Mouse (Mus musculus) layer of hippocampus, postnatal 25 days (tissue): Measurements from ENCODE around the gene Tmem121. TPM values are rescaled to one million over a fixed set of nuclear protein-coding genes. Genes with fewer than 3 reads are reported as not detected.

ENCODE experiments used
- DNase-seq, 2 experiments: peaks; one replicate each; pipeline ENCODE4 v3.0.0; 2022; ENCODE audit warnings: mixed read lengths in 2 of 2, low spot score in 1 of 2; ENCODE audit errors: extremely low spot score in 1 of 2
- total RNA-seq, 2 experiments: library from RNA; stranded (reverse); gene quantifications; 2 replicates each; pipeline ENCODE4 v1.2.3; 2021

The Tmem121 gene
- total RNA-seq: 10 to 100 TPM; 22.6 to 23.3 TPM

DNA sequence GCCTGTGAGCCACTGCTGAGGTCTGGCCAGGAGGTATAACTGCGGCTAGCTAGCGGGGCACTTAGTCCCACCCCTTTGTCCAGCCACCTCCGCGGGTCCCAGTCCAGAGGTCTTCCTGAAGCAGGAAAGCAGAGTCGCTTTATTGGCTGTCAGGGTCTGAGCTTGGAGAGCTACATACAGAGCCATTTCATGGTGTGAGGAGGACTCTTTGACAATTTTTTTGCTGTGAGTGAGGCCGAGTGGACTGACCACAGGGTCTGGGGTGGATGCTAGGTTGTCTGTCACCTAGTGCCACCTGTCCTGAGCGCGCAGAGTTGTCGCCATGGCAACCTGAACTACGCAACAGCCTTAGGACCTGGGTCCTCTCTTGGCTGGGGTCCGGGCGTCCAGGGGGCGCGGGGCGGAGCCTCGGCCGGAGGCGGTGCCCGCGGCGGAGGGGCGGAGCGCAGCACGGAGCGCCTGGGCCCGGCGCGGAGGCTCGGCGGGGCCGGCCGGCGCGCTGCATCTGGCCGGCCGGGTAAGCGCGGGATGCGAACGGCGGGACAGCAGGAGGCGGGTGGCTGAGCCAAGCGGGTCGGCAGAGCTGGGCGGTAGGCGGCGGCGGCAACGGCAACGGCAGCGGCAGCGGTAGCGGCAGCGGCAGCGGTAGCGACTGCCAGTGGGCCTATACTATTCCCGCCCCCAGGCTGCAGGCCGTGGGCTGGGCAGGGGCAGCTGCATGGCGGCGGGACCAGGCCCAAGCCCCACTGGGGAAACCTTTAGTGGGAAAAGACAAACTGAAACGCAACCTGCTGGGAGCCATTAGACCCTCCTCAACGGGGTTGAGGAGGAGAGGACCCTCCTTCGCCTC lies at the start of gene Tmem121:
Tmem121 (plus strand) TSS at position 489 of the 850 bp plus-strand sequence.
- DNase-seq: peak in 1 of 2 experiments; percentile 54

DNA sequence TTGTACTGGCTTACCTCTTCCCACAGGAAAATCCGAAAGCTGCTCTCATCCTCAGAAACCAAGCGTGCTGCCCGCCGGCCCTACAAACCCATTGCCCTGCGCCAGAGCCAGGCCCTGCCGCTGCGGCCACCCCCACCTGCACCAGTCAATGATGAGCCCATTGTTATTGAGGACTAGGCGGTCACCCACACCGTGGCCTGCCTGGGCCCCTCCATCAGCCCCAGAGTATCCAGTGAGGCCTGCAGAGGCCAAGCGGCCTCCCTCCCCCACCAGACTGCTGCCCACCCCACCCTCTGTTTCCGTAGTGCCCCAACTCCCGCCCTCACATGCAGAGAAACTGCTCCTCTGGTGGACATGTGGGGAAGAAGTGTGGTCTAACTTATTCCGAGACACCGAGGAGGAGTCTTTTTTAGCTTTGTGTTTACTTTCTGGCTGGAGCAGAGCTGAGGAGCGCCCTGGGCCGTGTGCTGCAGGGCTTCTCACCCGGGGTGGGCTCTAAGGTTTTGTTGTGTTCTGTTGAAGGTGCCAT lies 49.2 kb upstream of the Tmem121 start:
- DNase-seq: no peak

DNA sequence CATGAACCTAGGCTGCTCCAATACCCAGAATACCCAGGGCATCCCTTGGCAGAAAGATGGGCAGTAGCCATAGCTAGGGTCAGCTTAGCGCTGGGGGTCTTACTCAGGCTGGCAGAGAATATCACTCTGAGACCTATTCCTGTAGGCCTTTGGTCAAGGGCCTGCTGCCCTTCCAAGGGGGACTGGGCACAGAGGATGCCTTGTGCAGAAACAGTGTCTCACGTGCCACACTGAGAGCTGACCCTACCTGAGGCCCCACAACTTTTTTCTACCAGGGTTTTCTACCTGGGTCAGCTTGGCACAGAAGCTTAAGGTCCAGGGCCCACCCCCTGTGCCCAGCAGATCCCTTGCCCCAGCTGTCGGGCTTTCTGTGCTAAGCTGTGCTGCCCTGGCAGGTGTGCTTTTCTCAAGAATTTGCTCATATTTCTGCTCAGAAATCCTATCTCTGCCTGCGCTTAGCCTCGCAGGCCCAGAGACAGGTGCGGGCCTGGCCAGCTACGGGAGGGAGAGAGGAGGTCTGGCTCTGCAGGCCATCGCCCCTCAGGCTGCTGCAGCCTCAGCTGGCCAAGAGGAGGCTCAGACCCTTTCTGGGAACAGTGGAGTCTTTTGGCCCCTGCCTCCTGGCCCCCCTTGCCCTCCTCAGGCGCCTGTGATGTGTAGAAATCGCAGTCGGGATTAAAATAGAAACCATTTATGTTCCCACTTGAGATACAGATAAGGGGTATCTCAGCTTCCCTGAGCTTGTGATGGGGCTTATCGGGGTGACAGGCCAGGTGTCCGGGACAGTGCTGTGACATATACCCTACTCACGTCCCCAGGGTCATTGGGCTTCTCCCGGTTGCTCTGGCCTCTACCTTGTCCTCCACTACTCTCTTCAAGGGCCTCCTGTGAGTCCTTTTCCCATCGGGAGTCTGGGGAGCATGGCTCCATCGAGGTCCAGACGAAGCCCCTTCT lies 48.2 kb upstream of the Tmem121 start:
- DNase-seq: no peak

DNA sequence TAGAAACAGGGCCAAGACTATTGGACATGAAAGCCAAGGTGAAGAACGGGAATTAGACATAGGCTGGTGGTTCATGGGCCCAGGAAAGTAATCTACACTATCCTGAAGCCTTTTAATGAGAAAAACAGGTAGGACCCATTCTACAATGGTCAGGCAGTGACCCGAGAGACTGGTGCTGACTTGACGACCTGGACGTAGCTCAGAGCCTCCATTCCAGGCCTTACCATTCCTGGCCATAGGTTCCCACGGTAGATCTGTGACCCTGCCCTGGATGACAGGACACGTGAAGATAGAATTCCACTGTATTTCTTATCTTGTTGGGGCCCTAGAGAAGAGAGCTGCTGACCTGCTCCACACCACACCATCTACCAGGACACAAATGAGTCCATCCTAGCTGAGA lies 47.4 kb upstream of the Tmem121 start:
- DNase-seq: no peak

DNA sequence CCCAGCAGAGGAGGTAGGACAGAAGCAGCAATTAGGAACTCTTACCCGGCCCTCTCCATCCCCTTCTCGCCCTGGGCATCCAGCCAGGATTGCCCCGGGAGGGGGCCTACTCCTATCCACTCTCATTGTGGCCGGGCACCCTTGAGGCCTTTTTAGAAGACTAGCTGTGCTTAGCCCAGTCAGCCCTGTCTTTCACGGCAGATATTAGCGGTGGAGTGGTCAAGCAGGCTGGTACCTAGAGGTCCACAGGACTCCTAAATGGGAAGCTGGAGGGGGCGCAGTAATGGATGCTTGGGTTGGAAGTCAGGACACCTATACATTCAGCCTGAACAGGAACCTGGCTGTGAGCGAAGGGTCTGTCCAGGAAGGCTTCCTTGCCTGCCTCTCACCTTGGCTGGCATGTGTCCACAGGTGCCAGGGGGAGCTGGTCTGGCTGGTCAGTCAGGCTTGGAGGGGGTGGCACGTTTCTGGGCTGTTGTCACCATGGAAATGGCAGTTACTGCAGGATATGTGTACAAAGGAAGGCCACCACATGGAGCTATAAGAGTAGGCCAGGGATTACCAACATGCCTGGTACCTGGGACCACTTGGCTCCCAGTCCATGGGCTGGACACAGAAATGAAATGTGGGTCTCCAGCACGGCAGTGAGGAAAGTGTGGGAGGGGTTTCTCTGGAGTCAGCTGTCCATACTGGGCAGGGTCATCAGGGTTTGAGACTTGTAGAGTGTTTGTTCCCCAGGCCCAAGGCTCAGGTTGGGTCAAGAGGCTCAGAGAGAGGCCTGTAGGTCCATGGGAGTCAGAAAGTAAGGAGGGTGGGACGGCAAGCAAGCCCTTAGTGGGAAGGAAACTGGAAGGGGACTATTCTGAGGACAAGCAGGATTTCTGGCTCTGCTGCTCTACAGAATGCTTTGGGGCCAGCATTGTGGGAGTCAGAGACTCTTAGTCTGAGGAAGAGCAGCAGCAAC lies 46.5 kb upstream of the Tmem121 start:
- no peak for DNase-seq

DNA sequence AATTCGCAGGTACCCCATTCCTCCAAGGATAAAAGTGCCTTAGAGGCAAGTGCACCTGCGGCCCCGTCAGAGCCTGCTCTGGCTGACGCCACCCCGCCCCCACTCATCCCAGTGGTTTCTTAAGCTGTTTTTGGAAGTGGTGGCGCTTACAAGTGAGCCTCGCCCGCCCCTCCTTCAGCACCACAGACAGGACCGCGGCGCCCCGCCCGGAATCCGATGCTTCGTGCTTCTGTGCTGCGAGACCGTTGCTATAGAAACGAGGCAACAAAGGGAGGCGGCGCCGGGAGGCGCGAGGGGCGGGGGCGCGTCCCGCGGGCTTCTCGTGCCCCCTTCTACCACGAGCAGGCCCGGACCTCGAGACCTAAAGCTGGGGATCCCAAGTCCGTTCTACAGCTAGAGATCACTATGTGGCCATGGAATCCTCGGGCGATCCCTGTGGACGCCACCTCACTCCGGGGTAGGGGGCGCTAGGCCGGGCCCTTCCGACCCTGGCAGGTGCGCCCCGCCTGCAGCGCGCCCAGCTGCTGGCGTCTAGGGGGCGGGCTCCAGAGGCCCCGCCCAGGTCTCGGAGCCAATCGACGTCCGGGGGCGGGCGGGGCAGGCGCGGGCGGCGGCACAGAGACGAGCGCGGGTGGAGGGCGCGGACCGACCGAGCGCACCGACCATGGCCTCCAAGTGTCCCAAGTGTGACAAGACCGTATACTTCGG lies 45.7 kb upstream of the Tmem121 start, which contains the start of gene Crip2:
Crip2 (plus strand) TSS at position 329 of the 708 bp plus-strand sequence.
- peak; percentile 74 to 94 for DNase-seq

DNA sequence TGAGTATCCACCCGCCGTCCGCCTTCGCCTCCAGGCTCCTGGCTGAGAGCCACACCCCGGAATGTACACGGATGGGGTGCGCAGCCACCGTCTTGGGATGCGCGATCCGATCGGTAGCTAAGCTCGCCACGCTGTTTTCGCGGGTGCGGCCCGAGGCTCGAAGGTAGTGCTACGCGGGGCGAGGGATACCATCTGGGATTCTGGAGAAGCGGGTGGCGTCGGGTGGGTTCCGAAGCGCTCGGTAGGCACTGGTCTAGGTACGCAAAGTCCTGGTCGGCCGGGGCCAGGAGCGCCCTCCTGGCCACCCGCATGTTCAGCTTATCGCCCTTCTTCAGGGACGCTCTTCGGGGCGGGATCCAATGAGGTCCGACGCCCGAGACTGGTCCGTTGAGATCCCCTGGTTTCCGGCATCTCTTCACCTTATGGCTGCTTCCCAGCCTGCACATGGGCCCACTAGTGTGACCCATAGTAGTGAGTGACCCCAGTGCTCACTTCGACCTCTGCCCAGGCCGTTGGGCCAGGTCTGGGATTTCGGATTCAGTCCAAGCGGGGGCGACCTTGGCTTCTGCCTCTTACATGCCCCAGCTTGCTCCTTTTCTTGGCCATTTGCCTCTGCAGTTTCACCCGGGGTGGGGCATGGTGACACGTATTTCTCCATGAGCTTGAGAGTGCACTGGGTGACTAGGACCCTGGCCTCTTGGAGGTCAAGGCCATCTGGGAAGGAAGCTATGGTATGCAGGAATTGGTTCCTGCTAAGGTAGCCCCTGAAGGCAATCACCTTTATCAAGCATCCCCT lies 44.9 kb upstream of the Tmem121 start:
- DNase-seq: no peak

DNA sequence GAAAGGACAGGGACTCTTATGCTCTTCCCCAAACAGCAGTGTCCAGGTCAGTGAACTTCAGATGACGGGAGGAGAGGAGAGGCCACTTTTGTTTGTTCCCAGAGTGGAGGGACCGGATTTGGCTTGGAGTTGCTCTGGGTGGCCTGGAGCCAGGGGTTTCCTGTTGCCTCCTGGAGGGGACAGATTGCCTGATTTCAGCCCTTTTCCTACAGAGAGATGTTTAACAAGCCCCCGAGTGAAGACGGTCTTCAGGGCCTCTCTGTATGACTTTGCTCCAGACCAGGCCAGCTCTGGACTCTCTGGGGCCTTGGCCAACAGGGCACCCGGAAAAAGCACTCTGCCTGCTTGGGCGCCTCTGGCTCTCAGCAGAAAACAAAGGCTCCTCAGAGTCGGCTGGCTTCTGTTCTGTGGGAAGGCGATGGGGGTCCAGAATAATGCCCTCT lies 44.2 kb upstream of the Tmem121 start:
- peak in 1 of 2 experiments; percentile 31 for DNase-seq

DNA sequence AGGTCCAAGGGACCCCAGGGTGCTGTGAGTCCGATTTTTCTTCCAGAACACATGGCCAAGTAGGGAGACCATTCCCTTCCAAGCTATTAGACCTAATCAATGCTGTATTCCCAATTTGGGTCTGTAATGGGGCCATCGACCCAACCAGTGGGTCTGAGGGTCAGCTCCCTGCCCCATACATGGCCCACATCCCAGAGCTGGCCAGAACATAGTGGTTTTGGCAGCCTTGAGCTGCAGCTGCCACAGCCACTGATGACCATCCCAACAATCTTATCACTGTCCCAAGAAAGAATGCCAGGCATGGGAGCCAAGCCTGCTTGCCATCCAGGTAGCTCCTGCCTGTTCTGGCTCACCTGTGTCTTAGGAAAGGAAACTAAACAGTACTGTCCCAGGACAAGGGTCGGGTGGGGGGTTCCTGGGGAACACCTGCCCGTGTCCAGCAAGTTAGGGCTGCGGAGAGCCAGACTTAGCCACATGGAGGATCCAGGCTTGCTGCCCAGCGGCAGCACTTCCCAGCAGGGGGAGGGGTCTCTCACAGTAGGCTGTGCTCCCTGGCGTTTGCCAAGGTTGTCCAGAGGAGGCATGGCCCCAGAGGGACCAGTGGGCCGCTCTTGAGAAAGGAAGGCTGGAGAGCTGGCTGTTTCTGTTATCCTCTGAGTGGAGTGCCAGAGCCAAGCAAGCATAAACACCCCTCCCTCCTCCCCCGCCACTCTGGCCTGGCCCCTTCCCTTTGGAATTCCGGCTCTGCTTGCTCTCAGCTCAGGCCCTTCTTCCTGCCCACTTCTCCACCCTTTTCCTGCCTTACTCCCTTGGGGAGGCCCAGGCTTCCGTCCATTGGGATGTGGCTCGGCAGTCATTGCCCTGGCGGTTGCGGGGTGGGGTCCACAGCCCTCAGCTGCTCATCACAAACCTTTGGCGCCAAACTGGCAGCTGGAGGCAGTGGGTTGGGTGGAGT lies 43.4 kb upstream of the Tmem121 start:
- peak in 1 of 2 experiments; percentile 32 for DNase-seq

DNA sequence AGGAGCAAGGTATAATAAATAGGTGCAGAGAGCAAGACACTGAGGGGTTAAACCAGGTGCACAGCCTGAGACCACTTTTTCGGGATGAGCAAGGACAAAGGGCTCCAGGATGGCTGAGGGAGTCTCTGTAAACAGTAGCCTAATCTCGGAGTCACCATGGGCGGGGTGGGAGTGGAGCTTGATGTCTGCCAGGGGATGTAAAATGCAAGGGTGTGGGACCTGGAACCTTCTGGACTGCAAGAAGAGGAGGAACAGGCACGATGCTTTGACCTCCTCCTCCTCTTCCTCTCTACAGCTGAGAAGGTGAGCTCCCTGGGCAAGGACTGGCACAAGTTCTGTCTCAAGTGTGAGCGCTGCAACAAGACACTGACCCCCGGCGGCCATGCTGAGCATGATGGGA lies 42.6 kb upstream of the Tmem121 start:
- no peak for DNase-seq

DNA sequence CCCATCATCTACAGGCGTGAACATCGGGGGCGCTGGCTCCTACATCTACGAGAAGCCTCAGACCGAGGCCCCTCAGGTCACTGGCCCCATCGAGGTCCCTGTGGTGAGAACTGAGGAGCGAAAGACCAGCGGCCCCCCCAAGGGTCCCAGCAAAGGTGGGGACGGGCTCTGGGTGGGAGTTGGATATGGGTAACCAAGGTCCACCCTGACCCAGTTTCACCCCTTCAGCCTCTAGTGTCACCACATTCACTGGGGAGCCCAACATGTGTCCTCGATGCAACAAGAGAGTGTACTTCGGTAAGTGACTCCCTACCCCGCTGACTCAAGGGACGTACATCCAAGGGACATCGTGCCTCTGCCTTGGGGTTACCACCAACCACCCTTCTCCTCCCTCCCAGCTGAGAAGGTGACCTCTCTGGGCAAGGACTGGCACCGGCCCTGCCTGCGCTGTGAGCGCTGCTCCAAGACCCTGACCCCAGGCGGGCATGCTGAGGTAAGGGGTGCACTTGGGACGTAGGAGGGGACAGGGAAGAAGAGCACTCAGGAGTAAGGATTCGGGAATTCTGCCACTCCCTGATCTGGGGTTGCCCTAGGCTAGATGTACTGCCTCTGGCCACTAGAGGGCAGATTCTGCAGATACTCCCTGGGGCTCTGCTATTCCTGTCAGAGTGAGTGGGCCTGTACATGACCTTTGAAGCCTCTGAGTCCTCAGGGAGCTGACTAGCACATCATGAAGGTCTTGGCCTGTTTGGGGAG lies 41.6 kb upstream of the Tmem121 start:
- DNase-seq: peak in 1 of 2 experiments; percentile 46

DNA sequence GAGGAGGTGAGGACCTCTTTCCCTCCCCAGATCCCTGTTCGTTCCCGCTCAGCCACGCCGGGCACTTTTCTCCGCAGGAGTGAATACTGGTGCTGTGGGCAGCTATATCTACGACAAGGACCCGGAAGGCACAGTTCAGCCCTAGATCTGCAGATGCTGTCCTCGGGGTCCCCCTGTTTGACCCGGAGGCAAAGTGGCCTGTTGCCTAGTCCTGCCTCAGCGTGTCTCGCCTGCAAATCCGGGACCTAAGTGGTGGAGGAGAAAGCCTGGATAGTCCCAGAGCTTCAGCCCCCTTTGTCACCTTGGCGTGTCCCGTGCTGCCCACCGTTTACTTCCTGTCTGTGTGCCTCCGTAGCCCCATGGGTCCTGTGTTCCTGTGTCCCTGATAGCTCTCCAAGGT lies 40.8 kb upstream of the Tmem121 start:
- DNase-seq: no peak

DNA sequence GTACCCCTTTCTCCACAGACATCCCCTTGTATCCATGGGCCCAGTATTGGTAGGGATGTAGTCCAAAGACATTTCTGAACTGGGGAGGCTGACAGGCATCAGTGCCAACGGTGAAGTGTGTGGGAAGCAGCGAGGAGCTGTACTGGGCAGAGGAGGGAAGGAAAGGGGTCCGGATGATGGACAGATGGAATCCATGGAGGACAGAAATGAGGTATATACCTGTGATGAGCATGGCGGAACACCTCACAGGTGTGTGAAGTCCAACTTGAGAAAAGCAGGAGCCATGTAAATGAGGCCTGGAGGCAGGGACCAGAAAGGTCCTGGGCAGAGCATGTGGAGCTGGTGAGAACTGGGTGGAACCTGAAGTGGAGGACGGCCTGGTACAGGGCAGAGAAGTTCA lies 40.1 kb upstream of the Tmem121 start:
- no peak for DNase-seq

DNA sequence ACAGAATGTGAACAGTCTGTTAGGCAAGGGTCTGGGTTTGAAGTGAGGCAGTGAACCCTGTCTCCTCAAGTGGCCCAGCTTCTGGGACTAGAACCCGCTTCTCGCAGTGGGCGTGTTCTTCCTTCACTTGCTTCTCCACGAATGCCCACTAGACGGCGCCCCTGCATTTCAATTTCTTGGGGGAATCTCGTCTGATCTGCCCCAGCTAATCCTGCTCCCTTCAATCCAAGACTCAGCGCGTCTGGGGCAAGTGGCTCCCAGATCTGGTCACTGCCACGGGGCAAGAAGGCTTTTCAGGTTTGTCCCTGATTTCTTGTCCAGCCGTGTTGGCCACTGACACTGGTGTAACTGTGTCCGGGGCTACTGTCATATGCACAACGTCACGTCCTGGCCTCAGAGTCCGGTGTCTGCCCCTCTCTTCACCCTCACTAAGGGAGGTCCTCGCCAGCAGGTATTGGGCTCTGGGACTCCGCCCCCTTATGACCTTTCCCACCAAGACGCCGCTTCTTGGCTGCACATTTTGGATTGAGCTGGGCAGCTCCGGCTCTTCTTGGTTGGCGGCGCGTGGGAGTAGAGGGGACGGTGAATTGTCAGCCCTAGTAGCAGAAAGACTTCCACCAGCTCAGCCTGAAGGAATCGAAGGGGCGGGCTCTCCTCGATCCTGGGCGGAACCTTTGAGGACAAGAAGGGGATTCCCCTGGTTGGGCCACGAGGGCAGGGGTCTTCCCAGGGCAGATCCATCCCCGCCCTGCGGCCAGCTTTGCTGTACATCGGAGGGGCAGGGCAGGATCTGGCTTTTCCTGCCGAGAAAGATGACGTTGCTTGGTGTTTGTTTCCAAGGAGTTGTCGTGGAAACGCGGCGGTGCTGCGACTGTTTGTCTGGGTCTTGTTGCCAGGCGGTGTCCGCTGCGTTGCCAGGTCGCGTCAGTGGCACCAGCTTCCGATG lies 39.3 kb upstream of the Tmem121 start, which contains the start of gene Crip1:
Crip1 (plus strand) TSS at position 205 of the 946 bp plus-strand sequence.
- DNase-seq: peak; percentile 86 to 95

DNA sequence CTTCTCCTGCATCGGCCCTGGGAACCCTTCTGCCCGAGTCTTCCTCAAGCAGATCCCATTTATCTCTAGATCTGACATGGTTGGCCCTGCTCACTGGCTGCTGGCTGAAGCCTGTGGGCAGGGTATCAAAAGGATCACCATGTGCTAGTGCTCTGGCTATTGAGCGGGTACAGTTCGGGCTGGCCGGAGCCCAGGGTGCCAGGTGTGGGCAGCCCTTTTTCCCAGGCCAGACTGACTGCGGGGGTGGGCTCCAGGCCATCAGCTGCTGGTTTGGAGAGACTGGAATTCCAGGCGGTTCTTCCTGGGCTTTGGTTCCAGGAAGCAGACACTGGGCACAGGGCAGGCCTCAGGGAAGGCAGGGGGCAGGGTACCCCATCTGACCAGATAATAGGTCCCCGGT lies 38.2 kb upstream of the Tmem121 start:
- DNase-seq: no peak
